Mouse (Mus musculus): ENCODE results near the gene Tpgs1. TPM values are rescaled to one million over a fixed set of nuclear protein-coding genes. Genes with fewer than 3 reads are reported as not detected.

The Tpgs1 gene
- total RNA-seq, 2 experiments from 2014 or later: 4.1 to 8.5 TPM

DNA sequence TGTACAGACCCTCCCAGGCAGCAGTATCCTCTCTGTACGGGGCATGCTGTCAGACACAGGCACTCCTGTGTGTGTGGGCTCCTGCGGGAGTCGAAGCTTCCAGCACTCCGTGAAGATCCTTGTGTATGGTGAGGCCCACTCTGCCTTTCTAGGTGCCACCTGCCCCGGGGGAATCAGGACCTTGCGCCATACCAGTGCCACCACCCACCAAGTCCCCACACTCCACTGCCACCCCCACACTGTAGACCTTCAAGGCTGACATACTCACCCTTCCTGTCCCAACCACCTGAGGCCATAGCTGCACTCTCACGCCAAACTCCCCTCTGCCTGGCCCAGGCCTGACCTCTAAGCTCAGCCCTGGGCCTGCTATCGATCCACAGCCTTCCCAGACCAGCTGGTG, 4.1 kb upstream of the Tpgs1 start:
- no peak for ATAC-seq (replicated peaks; ENCODE audit: low FRiP score, low TSS enrichment, poor library complexity, severe bottlenecking)

DNA sequence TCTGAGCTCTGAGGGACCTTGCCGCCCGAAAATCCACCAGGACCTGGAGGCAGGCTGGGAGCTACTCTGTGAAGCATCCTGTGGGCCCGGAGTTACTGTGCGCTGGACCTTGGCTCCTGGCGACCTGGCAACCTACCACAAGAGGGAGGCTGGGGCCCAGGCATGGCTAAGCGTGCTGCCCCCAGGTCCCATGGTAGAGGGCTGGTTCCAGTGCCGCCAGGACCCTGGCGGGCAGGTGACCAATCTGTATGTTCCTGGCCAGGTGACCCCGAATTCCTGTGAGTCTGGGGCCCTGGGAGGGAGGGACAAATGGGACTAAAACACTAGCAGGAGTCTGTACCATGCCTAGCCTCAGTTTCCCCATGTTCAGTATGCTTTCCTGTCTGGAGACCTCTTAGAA, 2.7 kb upstream of the Tpgs1 start:
- no peak for ATAC-seq (replicated peaks; ENCODE audit: low FRiP score, low TSS enrichment, poor library complexity, severe bottlenecking)

DNA sequence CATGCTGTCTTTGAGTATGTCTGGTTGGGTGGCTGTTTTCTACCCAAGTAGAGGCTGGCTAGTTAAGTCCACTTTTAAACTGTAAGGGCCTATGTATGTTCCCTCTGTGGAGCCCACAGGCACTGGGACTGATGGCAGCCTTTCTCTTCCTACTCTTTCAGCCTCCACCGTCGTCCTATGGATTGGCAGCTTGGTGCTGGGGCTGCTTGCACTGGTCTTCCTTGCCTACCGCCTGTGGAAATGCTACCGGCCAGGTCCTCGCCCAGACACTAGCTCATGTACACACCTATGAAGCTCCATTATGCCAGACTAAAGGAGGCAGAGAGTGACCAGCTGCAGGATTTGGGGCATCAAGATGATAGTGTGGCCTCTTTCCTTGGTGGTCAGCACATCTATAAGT, 1.1 kb upstream of the Tpgs1 start:
- ATAC-seq (replicated peaks; ENCODE audit: low FRiP score, low TSS enrichment, poor library complexity, severe bottlenecking): no peak

DNA sequence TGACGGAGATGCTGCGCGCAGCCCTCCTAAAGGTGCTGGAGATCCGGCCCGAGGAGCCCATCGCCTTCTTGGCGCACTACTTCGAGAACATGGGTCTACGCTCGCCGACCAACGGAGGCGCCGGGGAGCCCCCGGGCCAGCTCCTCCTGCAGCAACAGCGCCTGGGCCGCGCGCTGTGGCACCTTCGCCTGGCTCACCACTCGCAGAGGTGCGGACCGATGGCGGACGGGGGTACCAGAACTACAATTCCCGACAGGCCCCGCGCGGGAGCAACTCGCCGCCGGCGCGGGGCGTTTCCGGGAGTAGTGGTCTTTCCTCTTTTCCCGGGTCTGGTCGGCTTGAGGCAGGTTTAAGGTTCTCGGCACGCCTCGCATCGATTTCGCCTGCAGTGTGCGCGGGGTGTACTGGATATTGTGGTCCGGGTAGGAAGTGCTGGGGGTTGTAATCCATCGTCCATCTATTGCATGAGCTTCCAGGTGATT, 448 bp downstream of the Tpgs1 start:
- peak; percentile 28 for ATAC-seq (replicated peaks; ENCODE audit: low FRiP score, low TSS enrichment, poor library complexity, severe bottlenecking)

DNA sequence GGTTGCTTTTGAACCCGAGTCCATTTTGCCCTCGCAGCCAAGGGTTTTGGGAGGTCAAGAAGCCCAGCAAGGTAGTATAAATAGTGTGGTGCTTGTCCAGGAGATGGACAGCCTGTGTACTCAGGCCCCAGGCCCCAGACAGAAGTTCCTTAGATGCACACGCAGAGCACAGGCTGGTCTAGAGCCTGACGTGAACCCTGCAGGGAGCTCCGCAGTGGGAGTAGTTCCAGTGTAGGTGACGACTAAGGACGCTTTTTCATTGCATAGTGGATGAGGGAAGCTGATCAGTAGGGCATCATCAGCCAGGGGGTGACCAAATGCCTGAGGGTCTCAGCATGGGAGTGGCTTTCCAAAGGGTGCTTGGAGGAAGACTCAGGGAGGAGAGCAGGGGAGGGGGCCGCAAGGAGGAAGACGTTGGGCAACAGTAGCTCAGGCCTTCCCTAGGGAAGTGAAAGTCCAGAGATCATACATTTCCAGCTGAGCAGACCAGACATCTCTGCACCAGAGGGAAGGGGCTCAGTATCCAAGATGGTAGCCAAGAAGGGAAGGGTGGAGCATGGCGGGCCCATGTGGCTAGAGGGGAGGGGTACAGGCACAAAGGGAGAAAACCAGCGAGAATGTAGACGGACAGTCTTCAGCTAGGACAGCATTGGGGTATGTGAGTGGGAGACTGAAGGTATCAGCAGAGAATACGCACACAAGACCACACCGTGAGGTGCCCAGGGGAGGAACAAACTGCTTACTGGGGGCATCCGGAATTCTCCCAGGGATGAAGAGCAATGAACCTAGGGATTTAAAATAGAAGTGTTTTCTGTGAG, 1.1 kb downstream of the Tpgs1 start:
- no peak for ATAC-seq (replicated peaks; ENCODE audit: low FRiP score, low TSS enrichment, poor library complexity, severe bottlenecking)

DNA sequence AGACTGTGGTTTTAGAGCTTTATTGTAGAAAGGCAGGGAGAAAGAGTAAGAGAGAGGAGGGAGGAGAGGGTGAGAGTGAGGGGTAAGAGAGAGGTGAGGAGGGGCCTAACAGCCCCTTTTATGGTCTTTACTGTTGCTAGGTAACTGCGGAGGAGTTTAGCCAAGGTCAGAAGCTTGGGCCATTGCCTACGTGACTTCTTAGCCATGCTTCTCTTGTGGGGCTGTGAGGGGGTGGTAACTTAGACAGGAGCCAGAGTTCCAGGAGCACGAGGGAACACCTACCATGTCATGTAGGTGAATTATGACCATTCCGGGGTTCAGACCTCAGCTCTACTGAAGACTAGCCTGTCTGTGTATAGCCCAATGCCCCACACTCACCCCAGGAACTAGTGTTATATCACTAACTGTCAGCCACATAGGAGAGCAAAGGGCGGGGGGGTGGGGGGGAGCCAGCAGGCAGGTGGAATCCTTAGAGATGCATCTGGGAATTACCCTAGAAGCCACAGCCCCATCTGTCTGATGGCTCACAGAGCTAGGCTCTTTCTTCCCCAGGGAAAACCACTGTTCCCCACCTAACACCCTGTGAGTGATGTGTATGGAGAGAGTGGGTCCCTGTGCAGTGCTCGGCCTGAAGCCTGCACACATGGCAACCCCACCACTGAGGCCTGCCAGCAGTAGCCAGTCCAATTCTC, 2.4 kb downstream of the Tpgs1 start:
- no peak for ATAC-seq (replicated peaks; ENCODE audit: low FRiP score, low TSS enrichment, poor library complexity, severe bottlenecking)

DNA sequence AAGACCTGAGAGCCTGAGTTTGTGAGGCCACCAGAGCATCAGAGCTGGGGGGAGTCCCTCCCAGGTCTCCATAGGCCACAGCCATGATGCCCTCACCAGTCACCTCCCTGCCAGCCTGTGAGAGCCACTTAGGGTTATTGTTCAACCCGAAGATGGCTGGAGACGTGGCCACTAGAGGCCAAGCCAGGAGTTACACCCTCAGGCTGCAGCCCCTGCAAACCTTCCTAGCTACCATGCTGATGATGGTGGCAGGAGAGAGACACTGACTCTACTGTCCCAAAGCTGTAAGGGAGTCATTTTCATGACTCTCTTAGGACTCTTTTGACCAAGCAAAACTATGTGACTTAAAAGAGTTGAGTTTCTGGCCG, 2.9 kb downstream of the Tpgs1 start:
- no peak; the same call in 1 of the 2 replicates for ATAC-seq (replicated peaks; ENCODE audit: low FRiP score, low TSS enrichment, poor library complexity, severe bottlenecking)

DNA sequence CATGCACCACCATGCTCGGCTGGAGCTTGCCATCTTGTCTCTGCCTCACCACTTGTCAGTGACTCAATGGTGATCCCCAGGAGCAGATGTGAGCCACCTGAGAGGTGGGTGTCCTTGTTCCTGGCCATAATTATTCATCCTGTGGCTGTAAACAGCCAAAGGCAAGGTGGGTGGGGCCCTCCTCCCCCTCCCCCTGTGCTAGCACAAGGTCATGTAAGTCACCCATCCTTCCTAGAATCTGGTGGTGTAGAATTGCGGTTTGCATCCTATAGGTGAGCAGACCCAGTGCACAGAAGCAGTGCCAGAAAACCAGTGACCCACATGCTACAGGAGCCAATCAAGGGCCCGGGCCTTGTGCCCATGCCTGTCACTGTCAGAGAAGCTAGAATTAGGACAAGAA, 3.9 kb downstream of the Tpgs1 start:
- ATAC-seq (replicated peaks; ENCODE audit: low FRiP score, low TSS enrichment, poor library complexity, severe bottlenecking): no peak

DNA sequence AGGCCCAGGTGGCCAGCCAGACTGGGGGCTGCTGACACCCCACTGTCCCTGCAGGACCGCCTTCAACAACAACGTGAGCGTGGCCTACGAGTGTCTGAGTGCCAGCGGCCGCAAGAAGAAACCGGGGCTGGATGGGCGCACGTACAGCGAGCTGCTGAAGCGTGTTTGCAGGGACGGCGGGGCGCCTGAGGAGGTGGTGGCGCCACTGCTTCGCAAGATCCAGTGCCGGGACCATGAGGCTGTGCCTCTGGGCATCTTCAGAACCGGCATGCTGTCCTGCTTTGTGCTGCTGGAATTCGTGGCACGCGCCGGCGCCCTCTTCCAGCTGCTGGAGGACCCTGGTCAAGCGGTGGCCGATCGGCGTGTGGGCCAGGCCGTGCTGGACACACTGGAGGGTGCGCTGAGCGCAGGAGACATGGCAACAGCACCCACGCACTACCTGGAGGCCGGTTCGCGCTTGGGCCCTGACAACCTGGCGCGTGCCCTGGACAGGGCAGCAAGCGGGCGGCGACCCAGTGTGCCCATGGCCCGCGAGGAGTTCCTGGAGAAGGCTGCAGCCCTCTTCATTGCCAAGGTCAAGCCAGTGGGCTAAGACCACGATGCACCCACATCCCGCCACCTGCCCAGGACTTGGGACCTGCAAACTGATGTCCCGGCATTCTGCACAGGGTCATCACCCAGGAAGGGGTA, 6.3 kb downstream of the Tpgs1 start:
- ATAC-seq (replicated peaks; ENCODE audit: low FRiP score, low TSS enrichment, poor library complexity, severe bottlenecking): no peak

DNA sequence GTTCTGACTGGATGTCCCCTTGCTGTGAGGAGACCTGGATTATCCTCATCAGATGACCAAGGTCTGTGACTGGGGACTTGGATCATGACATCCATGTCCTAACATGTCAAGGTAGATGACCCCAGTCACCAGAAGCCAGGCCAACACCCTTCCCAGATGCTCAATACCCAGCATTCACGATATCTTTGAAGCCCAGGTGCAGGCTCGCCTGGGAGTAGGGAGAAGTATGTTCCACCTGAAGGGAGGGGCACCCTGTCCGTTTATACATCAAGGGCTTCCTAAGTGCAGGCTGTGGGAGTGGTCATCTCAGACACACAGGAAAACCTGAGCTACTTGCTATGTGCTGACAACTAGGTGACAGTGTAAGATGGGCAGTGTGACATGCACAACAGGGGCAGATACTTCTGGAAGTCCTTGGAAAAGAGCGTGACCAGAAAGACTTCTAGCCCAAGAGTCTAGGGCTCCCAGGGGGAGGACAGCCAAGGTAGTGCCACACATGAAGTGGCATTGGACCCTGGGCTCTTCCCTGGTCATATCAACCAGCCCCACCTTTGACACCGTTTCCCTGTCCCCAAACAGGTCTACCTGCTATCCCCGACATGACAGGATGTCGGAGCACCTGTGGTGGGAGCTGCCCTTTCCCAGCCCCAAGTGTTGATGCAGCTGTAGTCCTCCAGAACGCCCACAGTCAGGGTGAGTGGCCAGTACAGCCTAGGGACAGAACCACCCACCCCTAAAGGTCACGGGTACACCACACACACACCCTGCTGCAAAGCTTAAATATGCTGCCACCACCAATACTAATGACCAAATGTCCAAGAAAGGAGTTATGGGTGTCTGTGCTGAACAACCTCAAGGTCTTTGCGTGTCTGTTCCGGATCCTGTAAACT, 11.7 kb downstream of the Tpgs1 start:
- peak; percentile 7; the same call in 1 of the 2 replicates for ATAC-seq (replicated peaks; ENCODE audit: low FRiP score, low TSS enrichment, poor library complexity, severe bottlenecking)

DNA sequence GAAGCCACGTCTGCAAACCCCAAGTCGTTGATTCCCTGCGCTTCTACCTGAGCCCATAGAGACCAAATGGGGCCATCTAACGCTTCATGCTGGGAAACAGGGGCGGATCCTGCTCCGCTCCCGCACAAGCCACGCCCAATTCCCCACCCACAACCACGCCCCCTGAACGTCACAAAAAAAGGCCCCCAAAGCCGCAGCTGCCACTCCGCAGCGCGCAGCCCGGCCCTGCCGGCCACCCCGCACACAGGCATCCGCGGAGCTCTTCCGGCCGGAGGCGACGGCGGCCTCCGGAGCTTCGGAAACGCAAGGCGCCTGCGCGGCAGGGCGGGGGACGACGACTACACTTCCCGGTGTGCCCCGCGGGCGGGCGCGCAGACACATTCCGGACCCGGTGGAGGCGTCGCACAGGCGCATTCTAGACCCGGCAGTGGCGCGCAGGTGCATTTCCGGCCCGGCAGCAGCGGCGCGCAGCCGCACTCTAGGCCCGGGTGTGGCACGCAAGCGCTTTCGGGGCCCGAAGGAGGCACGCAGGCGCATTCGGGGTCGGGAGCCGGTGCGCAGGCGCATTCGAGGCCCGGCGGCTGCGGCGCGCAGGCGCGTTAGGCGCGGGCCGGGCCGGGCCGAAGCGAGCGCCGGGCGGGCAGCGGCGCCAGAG, 12.5 kb downstream of the Tpgs1 start, which contains the start of gene Cdc34:
TSS of gene Cdc34 (plus strand) at position 605 of the 655 bp plus-strand sequence.
- ATAC-seq (replicated peaks; ENCODE audit: low FRiP score, low TSS enrichment, poor library complexity, severe bottlenecking): peak; percentile 75

DNA sequence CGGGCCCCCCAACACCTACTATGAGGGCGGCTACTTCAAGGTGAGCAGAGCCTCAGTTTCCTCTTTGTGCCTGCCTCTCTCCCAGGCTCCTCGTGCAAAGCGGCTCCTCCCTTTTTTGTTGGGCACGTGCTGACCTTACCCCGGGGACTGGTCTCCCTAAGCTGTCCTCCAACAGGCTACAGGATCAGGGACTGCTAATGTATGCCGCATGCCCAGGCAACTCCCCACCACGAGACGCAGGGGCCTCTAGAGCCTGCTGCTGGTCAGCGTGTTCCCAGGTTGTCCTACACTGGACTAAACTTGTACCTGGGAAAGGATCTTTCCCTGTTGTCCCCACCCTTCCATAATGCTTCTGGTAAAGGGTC, 13.4 kb downstream of the Tpgs1 start:
- ATAC-seq (replicated peaks; ENCODE audit: low FRiP score, low TSS enrichment, poor library complexity, severe bottlenecking): no peak

DNA sequence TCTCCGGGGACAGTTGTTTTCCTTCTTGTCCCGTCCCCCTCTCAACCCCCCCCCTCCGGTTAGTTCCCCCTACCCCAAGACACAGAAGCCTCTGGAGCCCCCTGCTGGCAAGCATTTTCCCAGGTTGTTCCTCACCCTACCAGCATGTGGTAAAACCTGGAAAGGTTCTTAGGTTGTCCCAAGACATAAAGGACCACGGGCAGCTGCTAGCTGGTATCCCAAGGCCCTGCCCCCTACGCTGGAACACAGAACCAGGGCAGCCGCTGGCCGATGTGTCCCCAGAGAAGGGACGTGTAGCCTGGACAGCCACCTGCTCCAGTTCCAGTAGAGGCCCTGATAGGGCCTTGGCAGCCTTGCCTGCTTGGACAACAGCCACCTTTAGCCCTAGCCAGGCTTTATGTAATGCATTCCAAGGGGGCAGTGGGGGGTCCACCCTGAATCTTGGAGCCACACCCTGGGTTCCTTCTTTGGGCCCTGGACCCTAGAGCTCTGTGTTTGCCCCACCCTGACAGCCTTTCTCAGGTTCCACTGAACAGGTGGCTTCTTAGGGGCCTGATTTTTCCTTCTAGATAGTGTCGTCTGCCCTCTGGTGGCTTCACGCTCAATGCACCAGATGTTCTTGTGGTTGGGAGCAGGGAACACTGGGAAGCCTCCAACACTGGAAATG, 13.9 kb downstream of the Tpgs1 start:
- peak; percentile 19 for ATAC-seq (replicated peaks; ENCODE audit: low FRiP score, low TSS enrichment, poor library complexity, severe bottlenecking)

DNA sequence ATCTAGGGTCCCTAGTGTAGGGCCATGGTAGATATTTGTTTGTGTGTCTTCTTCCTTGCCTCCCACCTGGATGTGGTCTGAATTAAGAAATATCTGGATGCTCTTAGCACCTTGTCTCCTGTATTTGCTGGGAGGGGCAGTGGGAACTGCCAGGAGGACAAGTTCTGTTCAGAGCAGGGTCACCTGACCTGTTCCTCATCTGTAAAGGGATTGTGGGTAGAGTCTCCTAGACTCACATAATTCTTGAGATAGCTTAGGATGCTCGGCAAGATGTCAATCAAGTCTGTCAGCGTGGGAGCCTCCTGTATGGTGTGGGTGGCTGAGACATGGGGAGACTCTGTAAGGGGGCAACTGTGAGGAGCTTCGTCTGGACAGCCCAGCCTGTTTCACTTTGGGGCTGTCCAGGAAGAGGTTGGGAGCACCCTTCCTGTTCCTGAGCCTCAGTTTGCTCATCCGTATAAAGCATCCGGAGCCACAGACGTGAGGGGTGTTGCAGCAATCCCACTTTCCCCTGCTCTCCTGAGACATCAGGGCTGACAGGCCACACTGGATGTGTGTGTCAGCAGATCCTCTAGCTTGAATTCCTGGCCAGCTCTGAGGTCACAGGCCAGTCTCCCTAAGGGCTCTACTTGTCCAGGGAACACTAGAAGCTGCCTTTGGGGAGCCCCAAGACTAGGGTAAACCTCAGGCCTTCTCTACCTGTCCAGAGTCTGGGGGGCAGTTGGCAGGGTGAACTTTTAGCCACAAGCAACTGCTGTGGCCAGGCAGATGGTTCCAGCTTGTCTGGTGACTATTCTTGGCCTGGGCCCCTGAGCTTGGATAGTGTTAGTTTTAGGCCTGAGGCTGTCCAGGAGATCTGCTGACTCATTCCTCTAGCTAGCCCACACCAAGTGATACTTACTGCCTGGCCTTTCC, 14.8 kb downstream of the Tpgs1 start:
- no peak for ATAC-seq (replicated peaks; ENCODE audit: low FRiP score, low TSS enrichment, poor library complexity, severe bottlenecking)

DNA sequence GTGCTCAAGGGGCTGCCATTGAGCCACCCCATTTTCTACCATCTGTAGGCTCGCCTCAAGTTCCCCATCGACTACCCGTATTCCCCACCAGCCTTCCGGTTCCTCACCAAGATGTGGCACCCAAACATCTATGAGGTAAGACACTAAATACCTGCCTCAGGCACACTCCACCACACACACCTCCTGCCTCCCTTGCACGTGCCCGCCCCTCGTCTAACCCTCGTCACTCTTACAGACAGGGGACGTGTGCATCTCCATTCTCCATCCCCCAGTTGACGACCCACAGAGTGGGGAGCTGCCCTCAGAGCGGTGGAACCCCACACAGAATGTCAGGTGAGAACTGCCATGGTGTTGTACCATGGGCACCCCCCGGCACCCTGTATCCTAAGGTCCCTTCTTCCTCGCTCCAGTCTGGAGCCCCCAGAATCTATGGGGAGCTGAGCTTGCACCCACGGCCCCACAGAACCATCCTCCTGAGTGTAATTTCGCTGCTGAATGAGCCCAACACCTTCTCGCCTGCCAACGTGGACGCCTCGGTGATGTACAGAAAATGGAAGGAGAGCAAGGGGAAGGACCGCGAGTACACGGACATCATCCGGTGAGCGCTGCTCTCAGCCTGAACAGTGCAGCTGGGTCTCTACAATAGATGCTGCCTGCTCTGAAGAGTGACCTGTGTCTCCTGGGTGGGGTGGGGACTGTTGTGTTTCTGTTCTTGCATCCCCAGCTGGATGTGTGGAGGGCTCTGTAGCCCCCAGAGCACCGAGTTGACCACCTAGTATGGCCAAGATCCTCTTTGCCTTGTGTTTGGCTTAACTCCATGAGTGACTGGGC, 15.8 kb downstream of the Tpgs1 start:
- ATAC-seq (replicated peaks; ENCODE audit: low FRiP score, low TSS enrichment, poor library complexity, severe bottlenecking): no peak

DNA sequence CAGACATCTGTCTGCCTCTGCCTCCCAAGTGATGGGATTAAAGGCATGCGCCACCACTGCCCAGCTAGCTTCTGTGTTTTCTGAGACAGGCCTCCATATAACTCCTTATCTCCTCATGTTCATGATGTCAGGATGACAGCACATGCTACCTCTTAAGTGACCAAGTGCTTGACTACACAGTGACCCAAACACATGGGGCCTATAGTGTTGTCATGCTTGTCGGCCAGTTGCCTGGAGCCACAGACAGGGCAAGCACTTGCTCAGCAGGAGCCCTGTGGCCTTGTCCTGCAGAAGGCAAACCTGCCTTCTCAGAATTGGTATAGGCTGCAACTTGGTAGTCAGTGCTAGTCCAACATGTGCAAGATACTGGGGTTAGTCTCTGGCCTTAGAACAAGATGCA, 17.1 kb downstream of the Tpgs1 start:
- ATAC-seq (replicated peaks; ENCODE audit: low FRiP score, low TSS enrichment, poor library complexity, severe bottlenecking): no peak

DNA sequence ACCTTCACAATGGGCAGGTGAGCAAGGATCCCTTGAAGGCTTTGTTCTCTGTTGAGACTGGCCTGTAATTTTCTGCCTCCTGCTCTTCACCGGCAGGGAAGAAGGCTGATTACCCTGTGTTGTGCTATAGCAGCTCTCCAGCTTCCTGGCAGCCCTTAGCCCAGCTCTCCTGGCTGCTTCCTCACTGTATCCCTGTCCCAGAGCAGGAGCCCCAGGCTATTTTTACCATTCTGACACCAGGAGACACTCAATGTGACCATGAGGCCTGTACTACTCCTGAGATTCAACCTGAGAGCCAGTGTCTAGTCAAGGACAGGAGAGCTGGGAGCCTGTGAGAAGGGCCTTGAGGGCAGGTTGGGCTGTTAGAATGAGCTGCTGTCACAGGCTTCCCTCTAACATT, 17.5 kb downstream of the Tpgs1 start:
- ATAC-seq (replicated peaks; ENCODE audit: low FRiP score, low TSS enrichment, poor library complexity, severe bottlenecking): no peak
